Mouse (Mus musculus): ENCODE measurements at regions not wholly inside any gene's neighbourhood (a gene's known extent, or its start where the extent isn't known, plus 50 kb on each side); places are given as distances from the start of the nearest gene placed in this dataset.

- no peak for DNase-seq (ENCODE audit: low spot score)
Observed at GRCm38 (mm10) chr15:34775714-34776113, 418.0 kb upstream of the 9430069I07Rik start.

DNA sequence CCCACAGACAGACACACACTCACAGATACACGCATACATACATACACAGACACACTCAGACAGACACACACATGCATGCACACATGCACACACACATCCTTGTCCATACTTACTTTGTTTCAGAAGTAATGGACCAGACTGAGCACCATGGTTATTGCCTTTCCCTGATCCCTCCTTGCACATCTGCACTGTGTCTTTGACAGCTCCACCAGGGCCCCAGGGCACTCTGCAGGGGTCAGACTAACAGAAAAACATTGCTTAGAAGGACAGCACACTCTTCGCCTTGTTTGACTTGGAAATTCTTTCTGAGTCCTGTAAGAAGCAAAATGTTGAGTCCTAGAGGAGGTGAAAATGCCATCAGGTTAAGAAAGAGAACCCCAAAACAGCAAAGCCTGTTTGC, 394.1 kb upstream of the 9430069I07Rik start:
- DNase-seq (ENCODE audit: low spot score): no peak

- no peak for DNase-seq (ENCODE audit: low spot score)
Observed at GRCm38 (mm10) chr15:34751021-34751420, 393.3 kb upstream of the 9430069I07Rik start.

GRCm38 (mm10) chr15:34747111-34747510, 389.4 kb upstream of the 9430069I07Rik start:
- DNase-seq (ENCODE audit: low spot score): no peak

GRCm38 (mm10) chr15:34743130-34743782, 385.6 kb upstream of the 9430069I07Rik start:
- DNase-seq (ENCODE audit: low spot score): peak; percentile 74

DNA sequence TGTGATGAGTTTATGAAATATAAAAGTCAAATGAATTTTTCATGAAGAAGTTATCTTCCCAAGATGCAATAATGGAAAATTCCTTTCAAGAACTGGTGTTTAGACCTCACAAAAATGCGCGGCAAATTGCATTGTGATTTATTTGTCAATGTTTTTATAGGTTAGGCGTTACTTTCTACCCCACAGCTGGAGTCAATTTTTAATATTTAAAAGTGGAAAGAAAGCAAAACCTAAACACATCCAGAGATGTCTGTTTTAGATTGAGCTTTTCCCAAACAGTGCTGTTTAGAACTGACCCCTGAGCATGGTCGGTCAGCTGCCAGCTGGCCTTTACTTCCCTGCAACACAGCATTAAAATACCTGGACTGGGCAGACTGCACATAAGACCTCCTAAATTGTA, 383.8 kb upstream of the 9430069I07Rik start:
- DNase-seq (ENCODE audit: low spot score): no peak
